Mouse (Mus musculus): ENCODE results near the gene Mybbp1a.

Gene Mybbp1a

DNA sequence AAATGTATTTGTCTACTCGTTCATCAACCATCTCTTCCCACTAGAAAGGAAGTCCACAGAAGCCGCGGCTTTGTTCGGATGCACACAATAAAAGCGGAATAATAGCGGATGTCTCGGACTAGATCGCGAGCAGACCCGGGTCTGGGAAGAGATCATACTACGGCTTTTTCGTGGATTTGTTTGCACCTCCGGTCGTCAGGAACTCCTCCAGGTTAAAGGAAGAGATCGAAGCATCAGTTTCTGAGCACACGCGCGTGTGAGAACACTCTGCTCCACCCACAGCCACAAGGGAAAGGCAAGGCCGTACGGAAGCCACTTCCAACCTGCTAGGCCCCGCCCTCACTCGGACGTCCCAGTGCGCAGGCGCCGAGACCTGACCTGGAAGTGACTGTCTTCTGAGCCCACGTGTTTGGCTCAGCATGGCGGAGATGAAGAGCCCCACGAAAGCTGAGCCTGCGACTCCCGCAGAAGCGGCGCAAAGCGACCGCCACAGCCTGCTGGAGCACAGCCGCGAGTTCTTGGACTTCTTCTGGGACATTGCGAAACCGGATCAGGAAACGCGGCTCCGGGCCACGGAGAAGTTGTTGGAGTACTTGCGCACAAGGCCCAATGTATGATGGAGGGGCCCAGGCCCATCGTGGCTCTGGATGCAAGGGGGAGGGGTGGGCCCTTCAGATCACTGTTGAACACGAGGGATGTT, at the start of gene Mybbp1a:
Gene Mybbp1a, plus strand, starts transcription at position 391 of the 700 bp plus-strand sequence.
- in situ Hi-C loops (cut with MboI, MseI): loop anchor here (5.0 to 25.0 kb wide), 2 partner anchors 224 to 1429 kb away; partner anchors contain the start of genes Derl2, Dhx33, Med31 and Mis12

DNA sequence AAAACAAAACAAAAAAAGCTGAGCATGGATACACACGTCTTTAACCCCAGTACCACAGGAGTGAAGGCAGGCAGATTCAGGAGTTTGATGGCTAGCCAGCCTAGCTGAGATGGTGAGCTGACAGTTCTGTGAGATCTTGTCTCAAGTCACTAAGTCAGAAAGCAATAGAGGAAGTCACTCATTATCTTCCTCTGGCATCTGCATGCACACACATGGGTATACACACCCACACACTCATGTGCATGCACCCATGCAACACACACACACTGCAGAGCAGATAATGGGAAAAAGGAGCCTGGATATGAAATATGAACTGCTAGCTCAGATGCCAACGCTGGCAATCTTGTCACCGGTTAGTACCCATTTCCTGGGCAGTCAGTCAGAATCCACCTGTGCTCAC, 47.9 kb upstream of the Mybbp1a start:
- in situ Hi-C loops (cut with MboI, MseI): no loop called here

DNA sequence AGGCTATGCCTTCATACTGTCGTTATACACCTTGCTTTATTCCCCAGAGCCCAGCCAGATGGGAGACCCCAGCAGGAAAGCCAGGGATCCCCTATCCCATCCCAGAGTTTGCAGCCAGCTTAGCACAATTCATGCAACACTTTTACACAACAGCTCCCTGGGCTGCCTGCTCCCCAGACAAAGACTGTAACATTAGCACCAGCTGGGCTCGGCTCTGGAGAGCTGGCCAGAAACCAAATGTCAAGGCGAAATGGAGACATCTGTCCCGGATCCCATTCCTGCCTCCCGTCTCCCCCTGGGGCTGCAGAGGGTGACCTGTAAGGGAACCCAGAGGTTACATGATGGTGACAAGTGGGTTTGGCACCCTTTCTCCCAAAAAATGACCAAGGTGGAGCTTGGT, 47.5 kb upstream of the Mybbp1a start:
- in situ Hi-C loops (cut with MboI, MseI): no loop called here

DNA sequence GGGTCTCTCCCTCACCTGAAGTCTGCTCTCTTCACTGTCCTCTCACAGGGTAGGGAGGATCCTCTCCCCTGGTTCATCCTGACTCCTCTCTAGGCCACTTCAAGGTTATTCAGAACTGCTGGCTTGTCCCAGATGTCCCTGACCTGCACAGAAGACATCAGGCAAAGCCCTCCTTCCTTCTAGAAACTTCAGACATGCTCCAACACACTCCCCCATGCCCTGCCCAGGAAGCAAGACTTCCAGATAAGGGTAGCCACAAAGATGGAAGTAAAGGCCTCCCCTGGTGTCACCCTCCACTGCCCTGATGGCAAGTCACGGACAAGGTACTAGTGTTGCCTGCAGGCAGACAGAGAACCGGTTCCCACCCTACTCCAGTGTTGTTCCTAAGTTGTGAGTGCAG, 46.5 kb upstream of the Mybbp1a start:
- in situ Hi-C loops (cut with MboI, MseI): no loop called here

DNA sequence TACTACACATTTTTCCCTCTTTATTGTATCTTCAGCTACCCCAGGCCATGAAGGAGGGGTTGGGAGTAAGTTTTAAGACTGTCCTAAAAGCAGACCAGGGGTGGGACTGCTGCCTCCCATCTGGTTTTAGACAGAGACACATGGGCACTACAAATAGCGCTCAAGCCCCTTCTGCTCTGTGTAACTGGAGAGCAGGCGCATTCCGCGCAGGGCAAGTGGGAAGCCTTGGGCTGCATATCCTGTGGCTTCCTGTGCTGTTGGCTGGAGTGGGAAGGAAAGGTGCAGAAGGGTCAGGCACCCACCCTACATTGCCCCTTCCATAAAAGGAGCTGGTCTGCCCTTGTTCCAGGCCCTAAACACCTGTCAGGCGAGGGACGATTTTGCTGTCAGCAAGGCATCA, 45.5 kb upstream of the Mybbp1a start:
- in situ Hi-C loops (cut with MboI, MseI): no loop called here

DNA sequence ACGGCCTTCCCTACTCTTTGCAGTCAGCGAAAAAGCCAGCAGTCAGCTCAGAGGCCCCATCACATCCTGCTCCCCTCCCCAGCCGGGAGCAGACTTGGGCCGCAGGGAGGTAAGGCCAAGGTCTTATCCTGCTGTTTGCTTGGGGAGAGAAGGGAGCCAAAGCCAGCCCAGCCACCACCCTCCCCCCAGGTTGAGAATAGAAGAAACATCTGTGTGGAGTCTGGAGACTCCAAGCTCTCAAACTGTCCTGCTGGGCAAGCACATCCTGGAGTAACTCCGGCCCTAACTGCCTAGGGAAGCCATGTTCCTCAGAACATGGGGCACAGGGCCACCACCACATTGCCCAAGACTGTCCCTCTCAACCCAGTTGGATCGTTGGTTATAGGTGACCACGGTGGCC, 44.5 kb upstream of the Mybbp1a start:
- in situ Hi-C loops (cut with MboI, MseI): no loop called here

DNA sequence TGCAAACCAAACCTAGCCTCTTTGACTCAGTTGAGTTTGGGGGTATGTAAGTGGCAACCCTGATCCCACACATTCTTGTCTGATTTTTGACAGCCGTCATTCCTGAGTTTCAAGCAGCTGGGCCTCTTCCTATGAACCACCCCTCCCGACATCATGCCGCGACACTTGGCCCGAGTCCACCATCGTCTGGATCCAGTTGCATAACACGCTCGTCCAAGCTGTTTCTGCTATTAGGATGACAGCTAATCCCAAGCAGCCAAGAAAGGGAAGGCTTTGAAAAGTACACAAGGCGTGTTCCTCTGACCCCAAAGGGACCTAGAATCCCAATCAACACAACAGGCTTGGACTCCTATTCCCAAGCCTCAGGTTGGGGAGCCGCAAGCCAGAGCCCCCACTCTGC, 44.1 kb upstream of the Mybbp1a start:
- in situ Hi-C loops (cut with MboI, MseI): no loop called here

DNA sequence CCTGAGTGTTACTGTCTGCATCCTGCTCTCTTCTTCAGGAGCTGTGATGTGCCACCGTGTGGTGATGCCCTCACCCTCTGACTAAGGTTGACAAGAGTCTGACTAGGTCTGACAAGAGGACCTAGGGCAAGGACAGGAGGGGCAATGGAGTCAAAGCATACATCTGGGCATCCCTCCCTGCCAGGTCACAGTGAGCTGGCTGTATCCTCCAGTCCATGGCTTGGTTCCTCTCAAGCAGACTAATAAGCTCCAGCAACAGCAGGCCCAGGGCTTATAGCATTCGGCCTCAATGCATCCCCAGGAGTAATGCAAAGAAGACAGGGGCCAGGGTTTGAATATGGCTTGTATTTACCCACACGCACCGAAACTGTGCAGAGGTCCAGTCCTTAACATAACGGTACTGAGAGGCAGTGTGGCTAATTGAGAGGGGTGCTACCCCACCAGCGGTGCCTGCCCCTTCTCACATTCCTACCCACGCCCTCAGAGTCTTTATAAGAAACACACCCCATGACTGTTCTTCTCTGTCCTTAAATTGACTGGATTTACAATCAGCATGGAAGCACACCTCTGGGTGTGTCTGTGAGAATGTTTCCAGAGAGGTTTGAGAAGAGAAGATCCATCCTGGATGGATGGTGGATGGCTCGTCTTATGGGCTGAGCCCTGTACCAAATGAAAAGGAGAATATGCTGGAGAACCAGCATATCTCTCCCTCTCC, 43.2 kb upstream of the Mybbp1a start:
- in situ Hi-C loops (cut with MboI, MseI): no loop called here

DNA sequence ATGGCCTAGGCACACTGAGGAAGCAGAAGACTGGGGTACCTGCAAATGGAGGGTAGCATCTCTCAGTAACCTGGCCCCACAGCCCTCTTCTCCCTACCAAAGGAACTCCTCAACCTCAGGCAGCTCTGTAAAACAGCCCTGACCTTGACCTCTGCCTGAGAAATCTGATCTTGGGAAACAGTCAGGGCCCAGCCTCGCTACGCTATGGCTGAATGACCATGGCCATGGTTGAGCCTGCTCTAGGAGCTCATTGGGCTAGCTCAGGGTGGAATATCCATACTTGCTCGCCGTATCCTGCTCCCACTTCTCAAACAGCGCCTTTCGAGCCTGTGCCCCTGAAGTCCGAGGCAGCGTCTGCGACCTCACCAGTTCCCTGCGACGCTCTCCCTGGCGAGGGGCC, 40.1 kb upstream of the Mybbp1a start:
- in situ Hi-C loops (cut with MboI, MseI): no loop called here

DNA sequence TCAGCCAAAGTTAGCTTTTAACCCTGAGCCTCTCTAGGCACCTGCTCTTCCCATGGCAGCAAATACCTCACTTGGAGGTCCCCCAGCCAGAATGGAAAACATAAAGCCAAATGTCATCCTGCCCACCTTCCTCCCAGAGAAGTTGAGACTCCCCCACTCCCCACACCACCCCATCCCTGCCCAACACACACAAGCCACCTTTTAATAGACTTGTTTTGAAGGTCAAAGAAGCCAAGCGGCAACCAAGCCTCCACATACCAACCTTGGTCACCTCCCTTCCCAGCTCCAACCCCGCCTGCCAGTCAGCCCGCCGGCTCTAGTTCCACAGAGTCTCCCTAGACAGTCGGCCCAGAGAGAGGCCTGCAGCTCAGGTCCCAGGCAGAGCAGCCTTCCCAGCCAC, 39.1 kb upstream of the Mybbp1a start:
- in situ Hi-C loops (cut with MboI, MseI): no loop called here

DNA sequence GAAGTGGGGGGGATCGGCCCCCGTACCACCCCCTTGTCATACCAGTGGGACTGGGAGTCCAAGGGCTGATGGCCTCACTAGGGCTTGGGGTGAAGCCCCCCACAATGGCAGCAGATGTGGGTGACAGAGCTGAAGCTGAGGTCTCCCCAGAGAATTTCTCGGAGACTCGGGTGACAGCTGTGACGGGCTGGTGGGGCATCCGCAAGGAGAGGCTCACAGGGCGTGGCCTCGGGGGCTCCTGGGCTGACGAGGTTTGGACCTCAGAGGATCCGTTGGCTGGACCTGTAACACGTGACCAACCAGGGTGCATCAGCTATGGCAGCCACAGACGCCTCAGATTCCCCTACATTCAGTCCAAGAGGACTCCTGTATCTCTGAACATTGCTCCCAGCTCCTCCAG, 38.2 kb upstream of the Mybbp1a start:
- in situ Hi-C loops (cut with MboI, MseI): no loop called here

DNA sequence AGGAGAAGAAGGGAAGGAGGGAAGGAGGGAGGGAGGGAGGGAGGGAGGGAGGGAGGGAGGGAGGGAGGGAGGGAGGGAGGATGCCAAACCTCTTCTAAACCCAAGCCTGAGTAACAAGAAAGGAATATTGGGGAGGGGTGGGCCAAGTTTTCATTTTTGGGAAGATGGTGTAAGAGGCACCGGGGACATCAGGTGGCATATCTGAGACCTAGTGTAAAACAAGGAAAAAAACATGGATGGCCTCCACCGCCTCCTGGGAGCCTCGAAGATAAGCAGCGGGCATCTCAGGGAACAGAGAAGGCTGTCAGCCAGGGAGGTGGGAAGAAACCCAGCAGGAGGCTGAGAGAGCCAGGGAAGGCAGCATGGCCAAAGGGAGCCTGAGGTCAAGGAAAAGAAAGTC, 35.6 kb upstream of the Mybbp1a start:
- in situ Hi-C loops (cut with MboI, MseI): no loop called here

DNA sequence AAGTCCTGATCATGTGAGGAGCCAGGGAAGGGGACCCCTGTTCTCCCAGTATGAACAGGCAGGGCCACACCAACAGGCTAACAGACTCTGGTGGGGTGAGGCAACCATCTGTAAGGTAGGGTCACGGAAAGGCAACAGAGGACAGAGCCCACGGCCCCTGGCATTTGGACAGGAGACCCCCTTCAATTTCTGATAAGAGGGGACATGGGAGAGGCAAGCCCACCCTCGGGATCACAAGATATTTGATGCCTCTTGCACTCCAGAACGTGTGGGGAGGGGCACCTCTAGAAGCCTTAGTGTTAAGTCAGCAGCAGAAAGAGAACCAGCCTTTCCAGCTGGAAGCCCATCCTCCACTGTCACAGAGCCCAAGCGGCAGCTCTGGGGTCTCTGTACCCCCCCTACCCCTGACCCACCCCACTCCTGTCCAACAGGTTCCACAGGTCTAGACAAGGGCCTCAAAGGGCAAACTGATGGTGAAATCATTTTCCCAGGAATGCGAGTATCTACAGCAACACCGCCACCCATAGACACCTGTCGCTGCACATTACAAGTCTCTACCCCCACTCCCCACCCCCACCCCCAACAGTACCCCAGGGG, 35.0 kb upstream of the Mybbp1a start:
- in situ Hi-C loops (cut with MboI, MseI): no loop called here

DNA sequence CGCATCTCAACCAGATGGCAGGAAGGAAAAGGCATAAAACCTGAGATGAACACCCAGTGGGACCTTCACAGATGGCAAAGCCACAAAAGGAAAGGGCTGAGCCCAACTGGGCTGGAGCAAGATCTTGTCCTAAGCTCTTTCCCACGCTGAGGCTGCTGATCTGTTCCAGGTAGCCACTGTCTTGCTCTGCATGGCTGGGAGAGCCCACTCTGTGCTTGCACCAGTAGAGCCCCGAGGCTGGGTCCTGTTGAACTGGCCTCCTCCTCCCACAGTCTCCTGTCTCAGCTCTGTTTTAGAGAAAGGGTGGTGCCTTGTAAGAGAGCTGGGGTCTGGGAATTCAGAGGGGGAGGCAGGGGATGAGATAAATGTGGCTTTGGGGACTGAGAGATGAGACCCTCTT, 34.1 kb upstream of the Mybbp1a start:
- in situ Hi-C loops (cut with MboI, MseI): no loop called here

DNA sequence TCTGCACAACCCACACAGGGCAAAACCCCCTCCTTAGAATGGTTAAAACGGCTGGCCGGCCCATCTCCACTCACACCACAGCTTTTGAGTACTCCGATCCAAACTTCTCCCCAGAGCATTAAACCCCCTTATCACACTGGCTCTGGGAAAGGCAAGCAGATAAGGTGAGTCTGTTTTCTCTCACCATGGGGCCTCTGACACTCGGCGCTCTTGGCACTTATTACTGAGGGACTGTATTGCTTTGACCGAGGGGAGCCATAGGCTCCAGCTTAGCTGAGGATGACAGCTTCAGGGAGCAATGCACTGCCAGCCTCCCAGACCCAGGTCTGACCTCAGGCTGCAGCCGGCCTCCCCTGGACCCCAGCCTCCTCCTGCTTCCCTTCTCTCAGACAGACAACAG, 33.6 kb upstream of the Mybbp1a start:
- in situ Hi-C loops (cut with MboI, MseI): no loop called here

DNA sequence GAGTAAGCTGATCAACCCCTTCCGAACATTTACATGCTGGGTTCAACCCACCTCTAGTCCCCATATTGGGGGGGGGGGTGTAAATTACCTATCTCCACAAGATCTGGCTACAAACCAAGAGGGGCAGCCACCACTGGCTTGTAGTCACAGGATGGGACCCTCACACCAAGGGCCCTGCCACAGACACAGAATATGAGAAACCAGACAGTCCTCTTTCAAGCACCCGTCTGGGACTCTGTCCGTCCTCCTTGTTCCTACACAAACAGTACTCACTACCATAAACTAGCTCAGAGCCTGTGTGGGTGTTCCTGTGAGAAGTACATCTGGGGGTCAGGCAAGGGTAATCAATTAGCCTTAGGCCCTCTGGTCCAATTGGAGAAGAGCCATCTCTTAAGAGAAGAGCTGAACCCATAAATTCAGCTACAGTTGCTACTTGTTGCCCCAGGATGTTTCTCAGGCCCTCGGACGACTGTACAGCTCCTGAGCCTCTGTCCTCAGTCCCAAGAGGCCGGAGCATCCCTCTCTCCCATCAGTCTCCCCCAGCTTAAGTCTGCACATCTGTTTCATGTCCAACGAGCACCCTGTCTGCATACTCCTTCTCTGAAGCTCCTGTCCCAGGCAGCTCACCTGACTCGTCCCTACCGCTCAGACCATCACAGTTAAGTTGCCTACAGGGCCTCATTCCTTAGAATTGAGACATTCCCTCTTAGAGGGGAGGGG, 32.5 kb upstream of the Mybbp1a start:
- in situ Hi-C loops (cut with MboI, MseI): no loop called here

DNA sequence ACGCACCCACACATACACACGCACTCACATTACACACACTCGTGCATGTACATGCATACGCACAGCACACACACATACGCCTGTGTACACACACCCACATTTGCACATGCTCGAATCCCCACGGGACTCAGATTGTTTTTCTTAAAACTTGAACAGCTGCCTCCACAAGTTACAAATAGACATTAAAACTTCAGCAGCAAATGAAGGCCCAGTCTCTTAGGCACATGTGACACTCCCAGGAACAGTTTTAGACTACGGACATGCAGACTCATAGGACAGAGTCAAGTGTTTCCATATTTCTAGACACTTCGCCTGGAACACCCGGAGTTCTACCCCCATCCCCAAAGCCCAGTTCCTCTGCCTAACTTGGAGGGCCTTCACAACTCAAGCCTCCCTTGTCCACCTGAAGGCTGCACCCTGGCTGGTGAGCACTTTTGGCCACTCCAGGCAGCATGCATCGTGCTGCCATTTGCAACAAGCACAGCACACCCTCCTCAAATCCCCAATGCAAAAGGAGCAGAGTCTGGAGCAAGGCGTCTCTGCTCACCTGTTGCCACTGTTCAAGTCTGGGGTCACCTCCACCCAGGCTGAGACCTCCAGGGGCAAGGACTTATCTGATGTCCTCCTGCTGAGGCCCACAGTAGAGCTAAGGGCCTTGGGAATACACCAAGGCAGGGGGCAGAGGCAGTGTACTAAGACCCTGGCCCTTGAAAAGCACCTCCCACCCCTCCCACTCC, 31.3 kb upstream of the Mybbp1a start:
- in situ Hi-C loops (cut with MboI, MseI): no loop called here

DNA sequence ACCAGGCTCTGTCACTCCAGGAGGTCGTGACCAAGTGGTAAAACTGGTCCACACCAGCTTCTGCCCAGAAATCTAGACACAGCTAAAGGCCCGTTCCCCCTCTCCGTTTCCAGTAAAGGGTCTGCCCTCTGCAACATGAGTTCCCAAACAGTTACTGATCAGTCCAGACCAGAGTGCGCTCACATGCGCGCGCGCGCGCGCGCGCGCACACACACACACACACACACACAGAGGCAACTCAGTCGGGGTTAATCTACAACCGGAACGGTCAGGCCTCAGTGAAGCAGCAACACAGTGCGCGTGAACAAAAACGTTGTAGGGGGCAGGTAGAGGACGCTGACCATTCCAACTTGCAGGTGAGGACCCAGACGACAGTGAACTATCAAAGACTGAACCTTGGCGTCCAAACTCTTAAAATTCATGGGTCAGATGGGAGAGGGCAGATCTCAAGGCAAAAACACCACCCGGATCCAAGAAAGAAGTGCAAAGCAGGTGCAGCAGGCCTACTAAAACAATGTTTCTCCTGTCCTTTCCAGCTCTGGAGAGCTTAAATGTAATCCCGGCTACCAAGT, 30.5 kb upstream of the Mybbp1a start:
- in situ Hi-C loops (cut with MboI, MseI): no loop called here

DNA sequence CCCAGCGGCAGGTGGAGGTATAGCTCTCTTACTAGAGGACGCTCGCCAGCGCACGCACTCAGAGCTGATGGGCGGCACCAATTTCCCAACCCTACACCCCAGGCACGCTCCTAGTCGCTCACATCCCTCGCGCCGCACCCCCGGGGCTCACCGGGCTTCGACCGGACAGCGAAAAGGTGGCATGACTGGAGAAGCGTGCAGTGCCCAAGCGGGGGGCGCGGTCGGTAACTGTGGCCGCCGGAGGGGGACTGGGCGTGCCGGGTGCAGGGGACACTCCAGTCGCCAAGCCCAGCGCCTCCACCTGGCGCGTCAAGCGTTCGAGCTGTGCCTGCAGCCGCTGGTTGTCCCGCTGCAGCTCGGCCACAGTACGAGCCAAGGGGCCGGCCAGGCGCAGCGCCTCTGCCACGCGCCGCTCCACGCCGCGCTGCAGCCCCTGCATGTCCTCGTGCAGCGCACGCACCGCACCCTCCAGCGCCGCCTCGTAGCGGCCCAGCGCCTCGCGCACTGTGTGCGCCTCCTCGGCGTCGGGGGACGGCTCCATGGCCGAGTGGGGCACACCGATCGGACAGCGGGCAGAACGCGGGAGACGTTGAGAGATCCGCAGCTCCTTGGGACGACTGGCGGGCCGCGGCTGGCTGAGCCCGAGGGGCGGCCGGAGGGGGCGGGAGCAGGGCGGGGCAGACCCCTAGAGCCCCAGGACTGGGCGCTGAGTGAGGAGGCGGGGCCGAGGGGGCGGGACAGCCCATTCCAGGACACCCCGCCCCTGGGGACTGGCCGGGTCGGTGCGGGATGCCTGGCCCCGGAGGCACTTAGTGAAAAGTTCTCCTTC, 29.8 kb upstream of the Mybbp1a start, which contains the start of gene Smtnl2:
Gene Smtnl2, minus strand, starts transcription at position 621 of the 829 bp plus-strand sequence.
- in situ Hi-C loops (cut with MboI, MseI): no loop called here

DNA sequence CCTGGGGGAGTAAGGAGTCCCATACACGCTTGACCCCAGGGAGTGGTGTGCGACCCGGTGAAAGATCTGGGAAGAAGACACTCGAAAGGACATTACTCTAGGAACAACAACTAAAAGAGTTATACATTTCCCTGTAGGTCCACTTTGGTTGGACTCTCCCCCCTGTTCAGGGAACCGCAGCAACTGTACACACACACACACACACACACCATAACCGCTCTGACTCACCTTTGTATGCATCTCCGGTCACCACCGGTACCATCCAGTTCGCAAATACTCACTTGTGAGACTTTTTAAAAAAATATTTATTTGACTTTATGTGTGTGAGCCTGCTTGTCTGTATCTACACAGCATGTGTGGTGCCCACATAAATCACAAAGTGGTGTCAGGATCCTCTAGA, 29.2 kb upstream of the Mybbp1a start:
- in situ Hi-C loops (cut with MboI, MseI): no loop called here

All from T-helper 2 cell (primary cell).